Mouse (Mus musculus) megakaryocyte, embryonic 14.5 days (primary cell): ENCODE measurements at regions not wholly inside any gene's neighbourhood (a gene's known extent, or its start where the extent isn't known, plus 50 kb on each side); places are given as distances from the start of the nearest gene placed in this dataset.

ENCODE experiments used
- FLI1 ChIP-seq: IDR thresholded peaks from 2 replicates; pipeline ENCODE4 v1.6.1; 2012; ENCODE audit warnings: low read length, inconsistent platforms, mixed read lengths
- GATA1 ChIP-seq: IDR thresholded peaks from 3 replicates; pipeline ENCODE4 v1.6.1; 2012; ENCODE audit warnings: mixed read lengths, low read length, inconsistent platforms, borderline replicate concordance

DNA sequence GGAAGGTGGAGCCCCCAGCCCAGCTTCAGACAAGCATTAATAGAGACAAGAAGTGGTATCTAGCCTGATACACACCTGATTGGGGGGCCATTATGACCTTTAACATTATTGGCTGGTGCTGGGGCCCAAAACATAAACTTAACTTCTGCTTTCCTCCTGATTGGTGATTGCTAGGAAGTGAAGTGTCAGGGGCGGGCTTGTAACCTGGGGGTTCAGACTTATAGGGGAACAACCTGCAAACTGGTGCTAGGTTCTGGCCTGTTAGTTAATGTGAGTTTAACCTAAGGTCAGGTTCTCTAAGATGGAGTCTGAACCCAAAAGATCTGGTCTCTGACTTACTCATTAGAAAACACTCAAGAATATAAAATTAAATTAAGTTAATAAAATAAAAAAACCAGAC is 207.5 kb downstream of the Parm1 start:
- TF ChIP-seq GATA1 (no peak), FLI1 (no peak)
